Mouse (Mus musculus): Measurements from ENCODE around the gene Slc12a8.

Gene Slc12a8

DNA sequence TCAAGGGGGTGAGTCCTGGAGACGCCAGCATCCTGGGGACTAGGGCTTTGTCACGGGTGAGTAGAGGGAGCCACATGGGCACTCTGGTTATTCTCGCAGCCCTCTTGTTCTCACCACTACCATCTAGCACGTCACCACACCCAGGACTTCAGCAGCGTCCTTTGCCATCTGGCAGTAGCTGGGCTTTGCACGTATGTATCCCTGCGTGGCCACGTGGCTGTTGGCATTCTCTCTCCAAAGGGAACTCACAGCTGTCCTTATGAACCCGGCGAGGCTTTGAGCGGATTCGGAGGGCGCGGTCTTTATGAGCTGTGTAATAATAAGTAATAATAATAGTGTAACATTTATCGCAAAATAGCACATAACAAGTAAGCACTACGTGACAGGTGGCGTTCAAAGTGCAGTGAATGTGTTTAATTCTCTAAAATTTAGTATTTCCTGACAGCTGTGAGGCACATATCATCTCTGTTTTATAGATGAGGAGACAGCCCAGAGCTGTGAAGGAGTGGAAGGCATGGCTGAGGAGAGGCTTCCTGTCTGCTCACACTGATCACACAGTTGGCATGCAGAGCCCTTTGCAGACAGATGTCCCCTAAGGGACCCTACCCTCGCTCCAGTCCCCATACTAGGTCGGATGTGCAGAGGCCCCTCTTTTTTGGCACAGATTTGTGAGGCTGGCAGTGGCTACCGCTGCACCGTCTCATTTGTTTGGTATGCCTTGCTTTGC, 20.5 kb downstream of the Slc12a8 start:
- DNase-seq (ENCODE audit: low read depth, low spot score), result no peak

DNA sequence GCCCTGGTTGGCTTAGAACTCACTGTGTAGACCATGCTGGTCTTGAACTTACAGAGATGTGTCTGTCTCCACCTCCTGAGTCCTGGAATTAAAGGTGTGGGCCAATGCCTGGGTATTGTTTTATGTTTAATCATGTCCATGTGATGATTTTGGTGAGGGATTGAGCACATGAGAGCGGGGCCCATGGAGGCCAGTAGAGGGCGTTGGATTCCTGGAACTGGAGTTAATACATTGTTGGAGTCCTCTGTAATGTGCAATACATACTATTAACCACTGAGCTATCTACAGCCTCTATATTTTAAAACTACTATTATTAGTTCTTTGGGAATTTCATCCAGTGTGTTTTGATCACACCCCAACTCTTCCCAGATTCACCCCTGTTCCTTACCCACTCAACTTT, 27.2 kb downstream of the Slc12a8 start:
- no peak for DNase-seq (ENCODE audit: low read depth, low spot score)

DNA sequence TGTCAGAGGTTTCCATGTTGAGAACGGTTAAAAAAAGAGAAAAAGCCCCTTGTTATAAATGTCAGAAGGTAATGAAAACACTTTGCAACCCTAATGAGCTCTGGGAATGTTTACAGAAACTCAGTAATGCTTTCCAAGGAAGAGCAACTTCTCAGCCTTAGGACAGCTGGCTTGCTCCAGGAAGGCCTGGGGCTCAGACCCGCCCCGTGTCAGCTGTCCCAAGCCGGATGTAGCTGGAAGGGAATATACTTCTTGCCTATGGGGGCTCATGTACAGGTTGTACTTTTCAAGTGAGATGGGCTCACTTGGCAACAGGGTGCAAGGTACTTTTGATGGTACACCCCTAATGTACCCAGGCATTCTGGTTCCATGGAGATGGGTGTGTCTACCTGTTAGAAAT, 28.4 kb downstream of the Slc12a8 start:
- DNase-seq (ENCODE audit: low read depth, low spot score), result no peak

GRCm38 (mm10) chr16:33553689-33554342, 36.7 kb downstream of the Slc12a8 start:
- DNase-seq (ENCODE audit: low read depth, low spot score), result peak; percentile 31

GRCm38 (mm10) chr16:33558121-33558520, 41.0 kb downstream of the Slc12a8 start:
- no peak for DNase-seq (ENCODE audit: low read depth, low spot score)

GRCm38 (mm10) chr16:33560281-33560680, 43.2 kb downstream of the Slc12a8 start:
- peak; percentile 88 for DNase-seq (ENCODE audit: low read depth, low spot score)

GRCm38 (mm10) chr16:33561308-33562009, 44.3 kb downstream of the Slc12a8 start:
- DNase-seq (ENCODE audit: low read depth, low spot score), result no peak

DNA sequence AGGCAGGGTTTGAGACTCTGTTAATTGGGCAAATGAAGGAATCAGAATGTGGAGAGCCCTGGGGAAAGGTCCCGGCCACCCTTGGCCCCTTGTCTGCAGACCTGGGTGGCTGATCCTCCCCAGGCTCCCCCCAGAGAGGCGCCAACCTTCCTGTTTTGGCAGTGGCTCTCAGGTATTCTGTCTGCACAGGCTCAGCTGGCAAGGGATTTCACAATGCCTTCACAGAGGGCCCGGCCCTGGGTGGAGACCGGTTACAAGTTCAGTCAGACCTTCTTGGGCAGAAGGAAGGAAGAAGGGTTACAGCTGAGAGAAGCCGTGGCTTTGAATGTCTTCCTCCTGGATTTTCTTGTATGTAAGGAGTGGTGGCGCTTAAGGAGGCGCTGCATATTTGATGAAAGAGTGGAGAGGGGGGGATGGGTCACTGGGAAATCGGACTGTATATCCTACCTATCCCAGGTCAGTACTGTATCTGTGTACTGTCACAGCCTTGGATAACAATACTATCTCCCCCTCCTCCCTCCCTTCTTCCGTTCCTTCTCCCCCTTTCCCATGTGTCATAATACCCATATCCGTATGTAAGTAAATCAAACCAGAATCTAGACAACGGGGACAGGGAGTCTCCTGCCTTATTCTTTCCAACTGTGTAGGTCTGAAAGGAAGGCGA, 45.9 kb downstream of the Slc12a8 start:
- DNase-seq (ENCODE audit: low read depth, low spot score), result no peak

DNA sequence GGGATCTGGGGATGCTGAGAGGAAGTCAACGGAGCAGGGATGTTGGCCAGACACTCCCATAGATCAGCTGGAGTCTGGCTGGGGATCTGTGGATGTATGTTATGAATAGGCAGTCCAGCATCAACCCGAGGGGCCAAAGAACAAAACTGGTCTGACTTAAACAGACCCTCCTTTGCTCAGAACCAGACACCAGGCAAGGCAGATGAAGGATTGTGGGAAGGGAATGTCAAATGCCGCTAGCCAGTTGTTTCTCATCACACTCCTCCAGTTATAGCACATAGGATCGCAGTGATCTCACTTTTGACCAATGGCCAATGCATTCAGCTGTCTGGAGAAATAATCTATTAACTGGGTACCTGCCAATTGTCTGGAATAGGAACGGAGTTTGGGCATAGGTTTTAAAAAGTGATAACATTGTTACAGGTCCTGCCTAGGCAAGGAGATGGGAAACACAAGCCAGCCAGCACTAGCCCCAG, 46.4 kb downstream of the Slc12a8 start:
- DNase-seq (ENCODE audit: low read depth, low spot score), result no peak

DNA sequence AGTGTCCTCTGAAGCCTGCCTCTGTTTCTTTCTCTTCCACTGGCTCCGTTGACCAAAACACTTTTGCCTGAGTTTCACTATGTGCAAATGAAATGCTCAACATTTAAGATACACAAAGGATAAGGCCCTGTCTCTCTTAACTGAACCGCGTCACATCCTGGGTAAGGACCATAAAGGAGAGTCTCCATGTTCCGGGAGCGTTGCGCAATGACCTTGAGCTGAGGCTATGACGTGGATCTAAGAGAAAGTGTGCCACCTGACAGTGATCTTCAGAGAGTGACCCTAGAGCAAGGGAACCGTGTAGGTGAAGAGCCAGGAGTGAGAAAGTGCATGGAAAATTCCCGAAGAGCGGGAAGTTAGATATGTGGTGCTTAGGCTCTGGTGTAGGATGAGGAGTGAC, 49.3 kb downstream of the Slc12a8 start:
- DNase-seq (ENCODE audit: low read depth, low spot score), result no peak

DNA sequence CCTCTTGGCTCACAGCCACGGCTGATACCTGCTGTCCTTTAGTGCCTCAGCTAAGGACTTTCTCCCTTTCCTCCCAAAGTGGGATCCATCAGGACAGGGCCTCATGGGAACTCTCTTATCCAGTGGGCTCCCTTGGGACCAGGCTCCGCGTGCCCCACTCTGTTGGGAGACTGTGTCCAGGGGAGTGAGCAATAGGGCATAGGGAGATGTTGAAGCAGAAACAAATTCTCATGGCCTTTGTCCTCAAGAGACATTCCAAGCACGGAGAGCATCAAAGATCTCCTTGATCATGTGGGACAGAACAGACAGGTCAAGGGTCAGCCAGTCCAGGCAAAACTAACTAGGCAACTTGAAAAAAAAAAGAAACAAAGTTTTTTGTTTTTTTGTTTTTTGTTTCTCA, 50.6 kb downstream of the Slc12a8 start:
- DNase-seq (ENCODE audit: low read depth, low spot score), result no peak

- DNase-seq (ENCODE audit: low read depth, low spot score), result no peak
These were observed 51.3 kb downstream of the Slc12a8 start for GRCm38 (mm10) chr16:33568269-33569016.

- no peak for DNase-seq (ENCODE audit: low read depth, low spot score)
These were observed 55.5 kb downstream of the Slc12a8 start for GRCm38 (mm10) chr16:33572646-33573045.

GRCm38 (mm10) chr16:33573703-33574102, 56.6 kb downstream of the Slc12a8 start:
- no peak for DNase-seq (ENCODE audit: low read depth, low spot score)

DNA sequence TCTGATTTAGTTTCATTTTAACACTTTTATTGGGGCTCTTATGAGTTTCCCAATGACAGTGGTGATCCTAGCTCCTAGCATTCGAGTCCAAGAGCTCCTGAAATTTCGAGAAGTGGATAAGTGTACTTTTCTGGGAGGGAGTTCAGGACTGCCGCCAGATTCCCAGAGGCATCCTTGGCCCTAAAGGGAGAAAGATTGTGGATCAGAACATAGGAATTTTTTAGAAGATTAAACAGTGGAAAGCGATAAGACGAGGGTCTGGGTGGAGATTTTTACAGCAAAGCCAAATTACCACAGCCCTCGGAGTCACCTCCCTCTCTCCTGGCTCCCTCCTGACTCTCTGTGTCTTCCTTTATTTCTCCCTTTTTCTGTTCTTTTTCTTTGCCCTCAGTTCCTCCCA, 58.6 kb downstream of the Slc12a8 start:
- no peak for DNase-seq (ENCODE audit: low read depth, low spot score)

GRCm38 (mm10) chr16:33576271-33577189, 59.4 kb downstream of the Slc12a8 start:
- no peak for DNase-seq (ENCODE audit: low read depth, low spot score)

GRCm38 (mm10) chr16:33578462-33578861, 61.3 kb downstream of the Slc12a8 start:
- DNase-seq (ENCODE audit: low read depth, low spot score), result no peak

DNA sequence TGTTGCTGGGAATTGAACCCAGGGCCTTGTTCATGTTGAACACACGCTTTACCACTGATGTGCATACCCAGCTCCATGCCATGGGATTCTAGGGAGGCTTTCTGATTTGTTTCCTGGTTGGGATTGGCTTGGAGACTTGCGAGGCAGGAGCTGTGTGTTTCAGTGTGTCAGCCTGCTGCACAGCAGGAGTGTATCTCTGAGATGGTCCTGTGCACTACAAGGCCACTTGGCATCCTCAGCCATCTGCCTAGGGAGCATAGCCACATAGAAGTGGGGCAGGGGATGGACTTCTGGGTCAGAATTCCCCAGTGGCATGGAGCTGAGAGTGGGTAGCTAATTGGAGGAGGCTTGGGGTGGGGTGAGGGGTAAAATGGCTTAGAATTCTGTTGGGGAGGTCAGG, 63.2 kb downstream of the Slc12a8 start:
- no peak for DNase-seq (ENCODE audit: low read depth, low spot score)

DNA sequence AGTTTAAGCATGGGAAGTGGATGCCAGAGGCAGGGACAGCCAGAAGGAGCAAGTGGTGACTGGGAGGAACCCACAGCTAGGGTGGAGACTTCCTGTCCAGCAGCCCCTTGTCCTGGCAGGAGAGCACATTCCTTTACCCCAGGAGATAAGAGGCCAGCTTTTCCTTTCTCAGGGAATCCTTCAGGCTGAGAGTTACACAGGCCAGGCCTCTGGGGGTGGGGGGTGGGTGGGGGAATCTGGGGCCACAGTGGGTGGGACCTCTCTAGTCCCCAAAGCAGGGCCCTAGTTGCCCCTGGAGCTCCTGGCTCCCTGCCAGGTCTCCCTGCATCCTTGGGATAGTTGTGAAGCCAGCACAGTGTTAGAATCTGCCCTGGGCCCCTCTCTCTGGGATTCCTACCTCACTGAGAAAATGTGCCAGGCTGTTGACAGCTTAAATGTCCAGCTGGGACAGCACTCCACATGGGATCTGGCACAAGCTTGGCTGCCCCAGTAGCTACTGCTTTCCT, 63.7 kb downstream of the Slc12a8 start:
- no peak for DNase-seq (ENCODE audit: low read depth, low spot score)

DNA sequence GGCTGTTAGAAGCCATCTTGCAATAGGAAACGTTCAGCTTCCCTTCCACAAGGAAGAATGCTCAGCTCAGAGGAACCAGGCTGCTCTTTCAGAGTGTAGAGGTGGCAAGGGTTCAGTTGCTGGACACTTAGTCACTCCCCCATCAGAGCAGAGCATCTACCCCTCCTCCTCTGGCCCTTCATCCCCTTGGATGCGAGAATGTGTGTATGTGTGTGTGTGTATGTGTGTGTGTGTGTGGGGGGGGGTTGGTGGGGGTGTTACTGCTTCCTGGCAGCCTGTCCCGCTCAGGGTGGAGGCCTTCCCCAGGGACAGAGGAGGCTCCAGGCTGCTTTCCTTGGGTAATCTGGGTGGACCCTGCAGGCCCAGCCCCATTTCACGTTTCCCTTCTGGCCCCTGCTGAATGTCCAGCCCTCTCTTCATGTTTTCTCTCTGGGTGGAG, 64.6 kb downstream of the Slc12a8 start:
- DNase-seq (ENCODE audit: low read depth, low spot score), result no peak

All from forelimb bud, embryonic 11.5 days (tissue).